Mouse (Mus musculus): ENCODE measurements around the gene Pnpla5.
"Not testable (repeated sequence)": the region's sequence is repeated elsewhere in the genome, so short reads cannot be mapped to it uniquely, and the experiment has no call there.

The Pnpla5 gene

GRCm38 (mm10) chr15:84123075-84123474 is at the start of gene Pnpla5:
Gene Pnpla5, minus strand, starts transcription at chr15:84123175.
- DNase-seq = no peak

- no peak for DNase-seq
Measured at GRCm38 (mm10) chr15:84171166-84171565, 48.2 kb upstream of the Pnpla5 start.

- no peak for DNase-seq
Measured at GRCm38 (mm10) chr15:84169511-84169910, 46.5 kb upstream of the Pnpla5 start.

- DNase-seq = no peak
Measured at GRCm38 (mm10) chr15:84168170-84169161, 45.5 kb upstream of the Pnpla5 start.

- DNase-seq = peak; percentile 98
Measured at GRCm38 (mm10) chr15:84167600-84167999, 44.6 kb upstream of the Pnpla5 start, which contains the start of gene Pnpla3. Gene Pnpla3, plus strand, starts transcription at chr15:84167837.

- no peak for DNase-seq
Measured at GRCm38 (mm10) chr15:84166818-84167217, 43.8 kb upstream of the Pnpla5 start.

GRCm38 (mm10) chr15:84161871-84162270 is 38.9 kb upstream of the Pnpla5 start:
- DNase-seq = no peak

- DNase-seq = not testable (repeated sequence)
Measured at GRCm38 (mm10) chr15:84157530-84157929, 34.6 kb upstream of the Pnpla5 start.

- DNase-seq = no peak
Measured at GRCm38 (mm10) chr15:84156158-84156557, 33.2 kb upstream of the Pnpla5 start.

GRCm38 (mm10) chr15:84140929-84141328 is 18.0 kb upstream of the Pnpla5 start:
- DNase-seq = no peak

- no peak for DNase-seq
Measured at GRCm38 (mm10) chr15:84140109-84140508, 17.1 kb upstream of the Pnpla5 start.

- DNase-seq = no peak
Measured at GRCm38 (mm10) chr15:84139592-84140005, 16.6 kb upstream of the Pnpla5 start.

GRCm38 (mm10) chr15:84136473-84137415 is 13.8 kb upstream of the Pnpla5 start:
- no peak for DNase-seq

- DNase-seq = no peak
Measured at GRCm38 (mm10) chr15:84135472-84135871, 12.5 kb upstream of the Pnpla5 start.

- no peak for DNase-seq
Measured at GRCm38 (mm10) chr15:84133440-84133839, 10.5 kb upstream of the Pnpla5 start.

- no peak for DNase-seq
Measured at GRCm38 (mm10) chr15:84131971-84132370, 9.0 kb upstream of the Pnpla5 start.

GRCm38 (mm10) chr15:84131096-84131786 is 8.3 kb upstream of the Pnpla5 start:
- no peak for DNase-seq

GRCm38 (mm10) chr15:84126871-84127270 is 3.9 kb upstream of the Pnpla5 start:
- no peak for DNase-seq

- DNase-seq = no peak
Measured at GRCm38 (mm10) chr15:84126447-84126846, 3.5 kb upstream of the Pnpla5 start.

- no peak for DNase-seq
Measured at GRCm38 (mm10) chr15:84124086-84124485, 1.1 kb upstream of the Pnpla5 start.

GRCm38 (mm10) chr15:84121036-84121435 is 1.9 kb downstream of the Pnpla5 start:
- no peak for DNase-seq

- no peak for DNase-seq
Measured at GRCm38 (mm10) chr15:84120612-84121011, 2.4 kb downstream of the Pnpla5 start.

GRCm38 (mm10) chr15:84116466-84116865 is 6.5 kb downstream of the Pnpla5 start:
- DNase-seq = no peak

All from layer of hippocampus, adult 9-11 months (tissue).